Mouse (Mus musculus) erythroid progenitor cell, adult 5-6 weeks (primary cell): ENCODE measurements around the gene D430042O09Rik. TPM values are rescaled to one million over a fixed set of nuclear protein-coding genes. Genes with fewer than 3 reads are reported as not detected.

Experiments
- total RNA-seq, 2 experiments: library from RNA; stranded (forward) in 1 of 2; stranded (reverse) in 1 of 2; fragments of 150-400 nt in 1 of 2; fragments of 186-747, 209-891 nt in 1 of 2; gene quantifications; 2 replicates each; pipeline versions ENCODE4 v1.2.3 to v1.2.4; 2015 to 2017; ENCODE audit warnings: low replicate concordance in 2 of 2

D430042O09Rik gene
- total RNA-seq, 2 experiments from 2014 or later, result 4.7 to 5.9 TPM

Other genes with a start within 250 kb of the D430042O09Rik start
- 36.9 and 58.7 TPM in 2 replicates for gene Nsmce1, start 216.3 kb upstream of the D430042O09Rik start, total RNA-seq (2015; ENCODE audit: low replicate concordance)
- 51.3 and 53.6 TPM in 2 replicates for gene Nsmce1, start 216.3 kb upstream of the D430042O09Rik start, total RNA-seq (2017; ENCODE audit: low replicate concordance)
- 0.84 and 2.2 TPM in 2 replicates for gene Il4ra, start 155.8 kb upstream of the D430042O09Rik start, total RNA-seq (2015; ENCODE audit: low replicate concordance)
- 3.3 and 5.7 TPM in 2 replicates for gene Il4ra, start 155.8 kb upstream of the D430042O09Rik start, total RNA-seq (2017; ENCODE audit: low replicate concordance)
- 1.7 and 1.8 TPM in 2 replicates for gene Il21r, start 104.5 kb upstream of the D430042O09Rik start, total RNA-seq (2015; ENCODE audit: low replicate concordance)
- gene Il21r, start 104.5 kb upstream of the D430042O09Rik start, total RNA-seq (2017; ENCODE audit: low replicate concordance), result 2.2 and 2.7 TPM in 2 replicates
- 6.1 and 11.3 TPM in 2 replicates for gene Gtf3c1, start 108 bp upstream of the D430042O09Rik start, total RNA-seq (2015; ENCODE audit: low replicate concordance)
- gene Gtf3c1, start 108 bp upstream of the D430042O09Rik start, total RNA-seq (2017; ENCODE audit: low replicate concordance), result 18.6 and 47.6 TPM in 2 replicates